8 mouse cellular contexts compared by ENCODE assay signal in the genomic region with DNA sequence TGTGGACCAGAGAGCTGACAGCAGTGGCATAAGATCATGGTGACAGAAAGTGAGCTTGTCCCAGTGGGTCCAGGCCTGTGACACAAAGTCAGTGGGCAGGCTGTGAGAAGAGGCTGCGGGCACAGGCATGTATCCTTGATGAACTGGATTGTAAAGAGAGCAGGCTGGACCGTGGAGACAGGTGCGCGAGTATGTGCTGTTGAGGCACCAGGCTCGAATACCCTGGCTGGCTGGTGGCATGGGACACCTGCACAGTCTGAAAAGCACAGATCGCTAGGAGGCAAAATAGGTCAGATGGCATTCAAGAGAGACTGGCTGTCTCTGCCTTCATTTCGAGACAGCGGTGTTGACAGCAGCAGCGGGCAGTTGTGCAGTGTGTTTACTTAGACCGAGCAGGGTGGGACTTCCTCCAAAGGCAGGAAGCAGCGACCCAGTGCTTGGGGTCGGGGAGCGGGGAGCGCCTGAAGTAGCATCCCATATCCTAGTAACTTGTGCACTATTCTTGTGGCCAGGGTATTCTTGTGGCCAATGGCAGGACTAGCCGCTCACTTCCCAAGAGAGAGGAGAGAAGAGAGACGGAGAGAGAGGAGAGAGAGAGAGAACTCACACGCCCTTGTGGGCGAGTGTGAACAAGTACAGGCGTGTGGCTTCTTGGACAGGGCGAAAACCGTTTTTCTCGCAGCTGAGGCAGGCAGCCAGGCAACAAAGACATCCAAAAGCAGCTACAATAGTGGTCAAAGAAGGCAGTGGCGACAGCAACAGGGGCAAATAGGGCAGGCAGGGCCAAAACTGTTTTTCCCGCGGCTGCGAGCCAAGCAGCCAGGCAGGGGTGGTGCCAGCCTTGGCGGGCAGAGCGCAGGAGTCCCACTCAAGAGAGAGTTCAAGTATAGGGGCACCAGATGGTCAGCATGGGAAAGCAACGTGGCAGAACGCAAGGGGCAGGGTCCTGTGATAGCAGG. TPM values are rescaled to one million over a fixed set of nuclear protein-coding genes. Genes with fewer than 3 reads are reported as not detected.
DNase-seq lines count a peak whose midpoint lies in the region; TF ChIP-seq lines count a peak whose summit lies in the region.

No protein-coding gene starts in this region.

- H3K4me1 ChIP-seq in megakaryocyte, embryonic 14.5 days = peaks cover 9% of the 10 kb centered on the region; the same call in 1 of the 2 replicates
- peaks cover 6% of the 10 kb centered on the region; the same call in 1 of the 2 replicates for H3K4me1 ChIP-seq in small intestine, adult 2 months (ENCODE audit: control insufficient read depth, insufficient read depth, insufficient read length, low read length)

- peaks cover 13% of the 10 kb centered on the region; the same call in 1 of the 2 replicates for H3K9me3 ChIP-seq in megakaryocyte, embryonic 14.5 days

- no peaks in the 10 kb centered on the region for H3K36me3 ChIP-seq in megakaryocyte, embryonic 14.5 days (replicated peaks; ENCODE audit: low read length)
- no peaks in the 10 kb centered on the region for H3K36me3 ChIP-seq in small intestine, adult 2 months (ENCODE audit: control insufficient read depth, insufficient read depth, low read length)

- H3K27ac ChIP-seq in gastrocnemius, adult 2 months = peak overlapping the region; percentile 75
- no peak overlapping the region for H3K27ac ChIP-seq in small intestine, adult 2 months (ENCODE audit: insufficient read depth, low read depth, low read length)

- intact Hi-C loops in gastrocnemius, adult 2 months (cut with DNase I) = no loop called here
- intact Hi-C loops in left cerebral cortex, postnatal 36 days (cut with DNase I) = no loop called here

- WGBS in small intestine, adult 2 months = 5% methylated on average over 30 of the region's 30 CpGs

- peak overlapping the region; percentile 74 for H3K4me3 ChIP-seq in gastrocnemius, adult 2 months
- peak overlapping the region; percentile 85 for H3K4me3 ChIP-seq in megakaryocyte, embryonic 14.5 days (replicated peaks)
- peak overlapping the region; percentile 59 for H3K4me3 ChIP-seq in small intestine, adult 2 months (ENCODE audit: low read depth, low read length)

- no peak for TF ChIP-seq CTCF in gastrocnemius, adult 2 months (IDR thresholded peaks at IDR 0.05)
- TF ChIP-seq CTCF in small intestine, adult 2 months (IDR thresholded peaks at IDR 0.05; ENCODE audit: extremely low read depth, insufficient read length, insufficient replicate concordance, low read depth, low read length) = no peak

- peak; percentile 68 for DNase-seq in ZHBTc4 (ENCODE audit: low read depth, low spot score)
- peak; percentile 75 to 87 for DNase-seq in cerebellum, postnatal 14 days
- peak; percentile 44 for DNase-seq in gastrocnemius, adult 2 months
- peak; percentile 54 for DNase-seq in induced T-regulatory cell, adult 2 months (ENCODE audit: low read depth)
- DNase-seq in left cerebral cortex, postnatal 36 days (ENCODE audit: low spot score in 2 of 2) = peak; percentile 10
- no peak for DNase-seq in c-Kit-positive CD71-positive TER-119-positive erythroid progenitor cells, embryonic 14.5 days (ENCODE audit: low spot score)

- TF ChIP-seq POLR2A in small intestine, adult 2 months (IDR thresholded peaks at IDR 0.05; ENCODE audit: low read depth, low read length) = no peak

- H3K27me3 ChIP-seq in megakaryocyte, embryonic 14.5 days (replicated peaks) = peaks cover 5% of the 10 kb centered on the region
- no peaks in the 10 kb centered on the region for H3K27me3 ChIP-seq in small intestine, adult 2 months (ENCODE audit: control insufficient read depth, insufficient read depth, low read length)

RNA-seq across cellular contexts. Expression of a gene that starts 14.4 kb away (rescaled TPM):
- total RNA-seq in gastrocnemius, adult 2 months (2021) = under 1 TPM; 0.15 to 0.17 TPM
- under 1 TPM; 0.54 to 0.66 TPM for total RNA-seq in left cerebral cortex, postnatal 36 days (2021)
- 0.18 TPM in 1 of 2 replicates, not detected in the other for polyA plus RNA-seq in megakaryocyte, embryonic 14.5 days (2012; ENCODE audit: insufficient read depth, low replicate concordance)
- polyA plus RNA-seq in small intestine, adult 2 months (2012; rRNA removed) = 0.03 TPM in 1 of 2 replicates, not detected in the other

RNA-seq across cellular contexts. Expression of a gene that starts 18.6 kb away (rescaled TPM):
- 10 to 100 TPM; 23.9 to 27.7 TPM for total RNA-seq in gastrocnemius, adult 2 months (2021)
- total RNA-seq in left cerebral cortex, postnatal 36 days (2021) = 10 to 100 TPM; 12.9 to 14.6 TPM
- polyA plus RNA-seq in megakaryocyte, embryonic 14.5 days (2012; ENCODE audit: insufficient read depth, low replicate concordance) = 2.5 and 3.3 TPM in 2 replicates
- 3.7 and 4.8 TPM in 2 replicates for polyA plus RNA-seq in small intestine, adult 2 months (2012; rRNA removed)

RNA-seq across cellular contexts. Expression of a gene that starts 18.6 kb away (rescaled TPM):
- total RNA-seq in gastrocnemius, adult 2 months (2021) = 1 to 10 TPM; 3.0 to 3.4 TPM
- total RNA-seq in left cerebral cortex, postnatal 36 days (2021) = 1 to 10 TPM; 4.8 to 7.3 TPM
- 0.74 TPM in 1 of 2 replicates, not detected in the other for polyA plus RNA-seq in megakaryocyte, embryonic 14.5 days (2012; ENCODE audit: insufficient read depth, low replicate concordance)
- polyA plus RNA-seq in small intestine, adult 2 months (2012; rRNA removed) = 0.53 and 0.58 TPM in 2 replicates
